Mouse (Mus musculus): Measurements from ENCODE around the gene Gns.

- TF ChIP-seq ZC3H11A (IDR thresholded peaks at IDR 0.05; ENCODE audit: borderline replicate concordance, low read depth, low read length) (peak; percentile 27; the same call in 1 of the 2 replicates), CHD2 (IDR thresholded peaks at IDR 0.05; ENCODE audit: low read depth, low read length) (no peak), HCFC1 (IDR thresholded peaks at IDR 0.05; ENCODE audit: borderline replicate concordance, insufficient read depth, low read length) (no peak), ZNF384 (IDR thresholded peaks at IDR 0.05; ENCODE audit: low read depth, low read length) (no peak)
Measured at GRCm38 (mm10) chr10:121326167-121326566, 38.7 kb upstream of the Gns start.
